Mouse (Mus musculus): ENCODE data around the gene Hoxd11.

The Hoxd11 gene

DNA sequence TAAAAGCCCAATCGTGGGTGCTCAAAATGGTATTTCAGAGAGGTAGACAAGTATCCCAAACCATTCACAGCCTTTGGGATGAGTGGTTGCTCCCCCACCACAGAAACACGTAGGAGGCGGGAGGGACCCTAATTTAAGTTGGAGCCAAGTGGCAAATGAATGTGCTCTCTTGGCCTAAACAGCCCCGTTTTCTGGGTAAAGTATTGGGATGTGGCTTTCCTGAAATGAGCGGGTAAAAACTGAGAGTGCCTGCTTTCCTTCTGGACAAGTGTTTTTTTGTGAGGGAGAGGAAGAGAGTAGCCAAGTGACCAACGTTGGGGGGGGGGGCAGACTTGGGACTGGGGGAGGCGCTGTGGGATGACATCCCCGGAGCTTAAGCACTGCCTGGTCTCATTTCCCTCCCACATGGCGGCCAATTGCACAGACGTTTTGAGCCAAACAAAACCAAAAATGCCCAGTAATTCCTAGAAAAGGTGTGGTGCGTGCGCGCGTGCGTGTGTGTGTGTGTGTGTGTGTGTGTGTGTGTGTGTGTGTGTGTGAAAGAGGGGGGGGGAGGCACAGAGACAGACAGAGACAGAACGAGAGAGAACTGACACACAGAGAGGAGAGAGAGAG lies 31.7 kb downstream of the Hoxd11 start:
- no peak for DNase-seq

GRCm38 (mm10) chr2:74711721-74712621 lies 32.6 kb downstream of the Hoxd11 start, which contains the start of the genes Hoxd3 and Hoxd4:
Hoxd3 (plus strand) TSS chr2:74711927.
Hoxd4 (plus strand) TSS chr2:74711929.
- DNase-seq, result no peak

- DNase-seq, result no peak
These were observed 34.1 kb downstream of the Hoxd11 start for GRCm38 (mm10) chr2:74713239-74714150.

DNA sequence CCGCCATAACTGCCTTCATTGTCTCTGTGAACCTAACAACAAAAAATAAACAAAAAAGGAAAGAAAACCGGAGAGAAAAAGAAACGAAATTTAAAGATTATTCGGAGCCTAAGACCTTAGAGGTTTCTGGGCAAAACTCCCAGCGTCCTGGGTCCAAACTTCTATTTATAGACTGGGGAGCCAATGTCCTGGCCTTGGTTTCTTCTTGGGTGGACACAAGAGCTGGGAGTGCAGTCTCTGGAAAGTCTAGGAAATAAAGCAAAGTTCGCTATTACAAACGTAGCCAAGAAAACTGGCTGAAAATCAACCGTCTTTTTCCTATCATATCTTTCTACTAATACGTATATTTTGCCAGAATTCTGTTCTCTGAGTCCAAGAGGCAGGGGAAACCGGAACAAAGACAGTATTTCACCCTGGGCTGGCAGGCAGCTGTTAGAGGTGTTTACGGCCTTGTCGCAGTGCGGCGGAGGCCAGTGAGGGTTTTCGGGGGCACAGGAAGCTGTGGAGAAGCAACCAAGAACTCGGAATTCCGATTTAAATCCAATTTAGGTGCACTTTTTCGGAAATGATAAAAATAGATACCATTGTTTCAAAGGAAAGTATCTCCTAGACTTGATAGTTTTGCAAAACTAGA lies 34.9 kb downstream of the Hoxd11 start:
- DNase-seq, result no peak

DNA sequence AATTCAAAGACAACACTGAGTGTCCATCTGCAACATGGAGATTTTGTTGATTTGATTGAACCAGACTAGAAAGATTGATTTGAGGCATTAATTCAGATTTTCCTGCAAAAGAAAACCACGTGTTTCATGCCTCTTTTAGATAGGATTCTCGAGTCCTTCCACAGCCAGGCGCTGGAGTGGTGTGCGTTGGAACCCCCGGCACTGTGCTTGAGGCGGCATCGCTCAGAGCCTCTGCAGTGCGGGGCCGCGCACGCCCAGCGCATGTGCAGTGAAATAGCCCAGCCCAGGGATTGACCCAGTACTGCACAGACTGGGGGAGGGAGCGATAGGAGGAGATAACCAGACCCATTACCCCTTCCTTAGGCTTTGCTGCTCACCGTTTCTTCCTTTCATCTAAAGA lies 35.5 kb downstream of the Hoxd11 start:
- DNase-seq, result no peak

DNA sequence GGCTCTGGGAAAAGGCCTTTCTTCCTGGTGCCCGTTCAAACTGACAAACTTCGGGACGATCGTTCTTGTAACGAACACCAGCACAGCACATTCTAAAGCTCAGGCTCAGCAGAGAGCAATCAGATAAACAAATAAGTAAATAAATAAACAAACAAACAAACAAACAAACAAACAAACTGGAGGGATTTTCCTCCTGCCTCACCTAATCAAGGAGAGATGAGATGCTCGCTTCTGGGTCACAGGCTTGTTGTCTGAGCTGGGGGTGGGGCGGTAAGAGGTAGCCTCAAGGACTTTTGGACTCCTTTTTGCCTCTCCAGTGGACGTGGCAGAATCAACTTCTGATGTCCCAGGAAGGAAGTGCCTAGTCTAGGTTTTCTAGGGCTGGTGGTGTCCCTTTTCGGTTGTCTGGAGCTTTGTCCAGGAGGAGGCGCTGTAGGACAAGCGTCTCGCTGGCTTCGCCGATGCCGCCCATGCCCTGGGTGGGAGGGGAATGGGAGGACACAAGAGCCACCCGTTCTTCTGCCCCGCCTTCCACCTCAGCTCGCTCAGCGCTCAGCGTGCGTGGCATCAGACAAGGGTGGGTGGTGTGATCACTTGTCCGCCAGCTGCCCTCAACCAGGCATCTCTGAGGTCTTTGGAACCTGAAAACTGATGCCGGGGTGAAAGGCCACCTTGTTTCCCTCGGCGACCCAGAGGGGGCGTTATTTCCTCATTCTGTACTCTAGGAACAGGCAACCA lies 36.3 kb downstream of the Hoxd11 start:
- DNase-seq, result peak; percentile 85 to 91

DNA sequence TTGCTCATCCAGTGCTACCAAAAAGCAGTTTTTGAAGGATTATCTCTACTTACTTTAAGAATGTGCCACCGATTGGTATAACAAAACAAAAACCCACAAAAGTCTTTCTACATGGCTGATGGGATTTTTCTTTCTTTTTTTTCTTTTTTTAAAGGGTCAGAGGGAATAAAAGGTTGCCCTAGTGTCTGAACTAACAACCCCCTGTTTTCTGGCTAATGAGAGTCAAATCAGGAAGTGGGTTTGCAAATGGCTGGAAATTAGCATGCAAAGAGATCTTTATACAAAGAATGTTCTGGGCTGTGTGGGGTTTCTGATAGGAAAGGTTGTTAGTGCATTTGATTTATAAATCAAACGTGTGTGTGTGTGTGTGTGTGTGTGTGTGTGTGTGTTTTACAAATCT lies 41.0 kb downstream of the Hoxd11 start:
- DNase-seq, result no peak

DNA sequence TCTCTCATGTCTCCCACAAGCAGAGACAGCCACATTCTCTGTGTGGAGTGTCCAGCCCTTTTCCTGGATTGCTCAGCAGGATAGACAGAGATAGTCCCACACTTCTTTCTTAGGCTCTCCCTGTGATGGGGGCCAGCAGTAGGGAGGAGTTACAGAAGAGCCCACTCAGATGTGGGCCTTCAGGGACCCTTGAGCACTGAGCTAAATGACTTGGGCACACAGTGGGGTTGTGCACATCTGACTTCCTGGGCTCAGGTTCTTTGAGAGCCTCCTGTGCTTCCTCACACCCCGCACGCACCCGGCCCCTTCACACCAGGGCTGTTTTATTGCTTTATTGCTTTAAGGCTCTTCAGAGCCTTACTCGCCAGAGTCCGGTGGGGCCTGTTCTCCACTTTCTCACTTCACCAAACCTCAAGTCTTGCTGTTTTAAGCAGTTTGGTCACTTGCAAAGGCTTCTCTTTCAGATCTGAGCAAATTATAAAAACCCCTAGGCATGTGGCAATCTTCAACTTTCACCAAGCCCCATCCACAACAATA lies 41.7 kb downstream of the Hoxd11 start:
- DNase-seq, result no peak

- DNase-seq, result no peak
These were observed 42.5 kb downstream of the Hoxd11 start for GRCm38 (mm10) chr2:74721882-74722281.

- no peak for DNase-seq
These were observed 43.6 kb downstream of the Hoxd11 start for GRCm38 (mm10) chr2:74722949-74723348.

GRCm38 (mm10) chr2:74724244-74725015 lies 45.1 kb downstream of the Hoxd11 start:
- no peak for DNase-seq

DNA sequence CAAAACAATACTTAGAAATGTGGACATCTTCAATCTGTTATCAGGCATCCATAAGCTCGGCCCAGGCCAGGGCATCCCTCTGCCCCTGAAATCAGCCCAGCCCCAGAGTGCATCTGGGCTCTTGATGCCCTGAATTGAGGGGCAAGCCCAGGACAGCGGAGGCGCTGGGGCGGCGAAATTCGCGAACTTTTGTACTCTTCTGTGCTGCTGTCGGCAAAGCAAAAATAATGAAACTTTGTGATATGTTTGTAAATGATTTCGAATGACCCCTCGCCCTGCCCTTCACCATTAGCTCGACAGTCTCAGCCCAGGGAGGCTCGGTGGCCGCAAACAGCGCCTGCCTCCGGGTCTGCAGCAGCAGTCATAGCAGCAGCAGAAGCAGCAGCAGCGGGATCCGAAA lies 45.8 kb downstream of the Hoxd11 start:
- DNase-seq, result no peak

DNA sequence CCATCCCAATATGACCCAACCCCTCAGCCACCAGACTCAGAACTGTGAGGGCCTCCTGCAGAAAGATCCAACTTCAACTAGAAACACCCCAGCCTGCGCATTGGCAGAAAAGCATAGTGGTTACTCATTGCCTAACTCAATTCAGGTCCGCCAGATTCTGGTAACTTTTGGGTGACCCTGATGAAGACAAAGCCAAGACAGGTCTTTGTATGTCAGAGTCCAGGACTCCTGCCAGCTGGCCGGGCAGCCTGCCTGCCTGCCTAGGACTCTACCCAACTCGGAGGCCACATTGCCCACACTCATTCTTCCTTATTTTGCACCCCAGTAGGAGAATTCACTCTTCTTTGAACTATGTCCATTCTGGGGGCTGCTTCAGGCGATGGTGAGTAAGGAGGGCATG lies 47.2 kb downstream of the Hoxd11 start, which contains the start of gene Gm28230:
TSS of gene Gm28230 (plus strand) at position 178 of the 400 bp plus-strand sequence.
- no peak for DNase-seq

DNA sequence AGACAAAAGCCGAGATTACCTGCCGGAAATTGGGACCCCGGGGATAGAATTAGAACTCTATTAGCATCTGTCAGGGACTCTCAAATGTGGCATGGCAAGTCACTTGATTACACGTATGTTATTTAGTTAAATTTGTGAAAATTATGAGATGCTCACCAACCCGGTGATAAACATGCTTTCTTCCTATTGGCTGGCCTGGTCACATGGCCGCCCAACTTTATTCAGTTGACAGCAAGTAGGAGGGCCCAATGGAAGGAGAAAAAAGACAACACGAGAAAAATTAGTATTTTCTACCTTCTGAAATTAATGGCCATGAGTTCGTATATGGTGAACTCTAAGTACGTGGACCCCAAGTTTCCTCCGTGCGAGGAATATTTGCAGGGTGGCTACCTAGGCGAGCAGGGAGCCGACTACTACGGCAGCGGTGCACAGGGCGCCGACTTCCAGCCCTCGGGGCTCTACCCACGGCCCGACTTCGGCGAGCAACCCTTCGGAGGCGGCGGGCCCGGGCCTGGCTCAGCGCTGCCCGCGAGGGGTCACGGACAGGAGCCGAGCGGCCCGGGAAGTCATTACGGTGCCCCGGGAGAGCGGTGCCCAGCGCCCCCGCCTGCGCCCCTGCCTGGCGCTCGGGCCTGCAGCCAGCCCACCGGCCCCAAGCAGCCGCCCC lies 47.7 kb downstream of the Hoxd11 start:
- no peak for DNase-seq

DNA sequence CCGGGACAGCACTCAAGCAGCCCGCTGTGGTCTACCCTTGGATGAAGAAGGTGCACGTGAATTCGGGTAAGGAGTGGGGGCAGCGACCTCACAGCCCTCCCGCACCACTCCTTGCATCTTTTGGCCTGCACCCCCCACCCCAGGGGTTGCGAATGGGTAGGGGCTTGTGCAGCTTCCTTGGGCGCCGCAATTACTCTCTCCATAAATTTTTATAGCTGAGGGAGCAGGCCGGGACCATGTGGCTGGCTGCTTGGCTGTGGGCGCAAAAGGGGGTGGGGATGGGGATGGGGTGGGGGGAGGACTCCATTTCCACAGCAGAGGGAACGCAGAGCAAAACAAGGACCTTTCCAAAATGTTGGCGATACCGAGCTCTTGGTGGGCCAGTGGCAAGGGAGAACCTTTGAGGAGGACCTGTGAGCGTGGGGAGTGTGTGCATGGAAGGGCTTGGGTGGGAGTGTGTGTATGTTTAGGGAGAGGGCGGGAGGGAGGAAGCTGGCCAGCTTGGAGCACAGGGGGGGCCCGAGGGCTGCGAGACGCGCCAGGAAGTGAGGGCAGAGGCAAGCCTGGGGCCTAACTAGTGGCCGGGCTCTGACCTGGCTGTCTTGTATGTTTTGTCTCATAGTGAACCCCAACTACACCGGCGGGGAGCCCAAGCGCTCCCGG lies 48.4 kb downstream of the Hoxd11 start:
- no peak for DNase-seq

GRCm38 (mm10) chr2:74728303-74728680 lies 48.9 kb downstream of the Hoxd11 start:
- DNase-seq, result no peak

- DNase-seq, result no peak
These were observed 51.0 kb downstream of the Hoxd11 start for GRCm38 (mm10) chr2:74730331-74730730.

DNA sequence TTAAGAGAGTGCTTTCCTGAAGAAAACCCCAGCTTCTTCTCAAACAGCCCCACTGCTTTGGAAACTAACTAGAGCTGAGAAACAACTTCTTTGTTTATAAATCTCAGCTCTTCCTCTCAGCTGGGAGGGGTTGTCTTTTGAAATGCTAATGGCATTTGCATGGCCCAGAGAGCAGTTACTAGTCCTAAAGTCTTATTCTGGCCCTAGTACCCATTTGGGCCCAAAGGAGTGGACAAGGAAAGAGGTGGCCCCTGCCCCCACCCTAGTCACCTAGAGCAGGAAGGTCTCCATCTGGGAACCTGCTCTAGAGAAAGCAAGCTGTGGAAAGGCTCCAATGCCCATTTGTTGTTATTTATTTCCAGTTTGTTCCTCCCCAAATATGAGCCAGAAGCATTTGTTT lies 51.7 kb downstream of the Hoxd11 start:
- no peak for DNase-seq

DNA sequence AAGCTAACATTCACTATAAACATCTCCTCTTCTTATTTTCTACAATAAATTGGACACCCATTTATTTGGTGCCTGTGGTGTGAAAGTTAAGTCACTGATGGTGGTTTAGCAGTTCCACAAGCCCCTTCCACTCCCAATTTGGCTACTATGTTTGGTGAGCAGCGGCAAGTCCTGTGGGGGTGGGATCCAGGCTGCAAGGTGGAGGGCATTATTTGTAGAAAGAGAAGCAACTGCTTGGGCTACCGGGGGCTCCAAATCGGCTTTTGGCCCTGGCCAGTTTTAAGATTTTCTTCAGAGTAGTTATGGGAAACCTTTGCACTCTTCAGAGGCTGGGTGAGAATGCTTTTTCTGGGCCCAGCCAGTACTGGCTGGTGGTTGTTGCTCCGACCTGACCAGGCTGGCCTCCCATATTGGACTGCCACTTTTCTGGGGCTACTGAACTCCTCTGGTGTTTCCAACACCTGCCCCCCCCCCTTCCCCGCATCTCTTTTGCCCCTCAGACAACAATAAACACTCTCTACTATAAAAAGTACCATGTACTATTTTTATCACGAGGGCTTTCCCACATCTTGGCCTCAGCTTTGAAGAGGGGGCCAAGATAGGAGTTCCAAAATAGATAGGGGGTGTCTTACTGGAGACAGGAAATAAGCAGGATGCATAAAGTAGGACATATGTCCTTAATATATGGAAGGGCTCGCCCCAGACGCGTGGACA lies 52.6 kb downstream of the Hoxd11 start:
- no peak for DNase-seq

All from lung, postnatal 4 days (tissue).